ENCODE assay signal across 20 mouse cellular contexts in genomic region chr8:113891376-113891775, GRCm38 (mm10). TPM values are rescaled to one million over a fixed set of nuclear protein-coding genes. Genes with fewer than 3 reads are reported as not detected.
A peak's percentile ranks its signal among the peaks of the same experiment; 100 is the strongest.
DNase-seq lines count a peak whose midpoint lies in the region; ATAC-seq lines count a peak whose summit lies in the region.
"Had no signal": no experiment of that assay in that cellular context is flagged by ENCODE, and none has a peak within 500 bp of the region (broad histone marks: within the 10 kb centered on the region; RNA-seq: fewer than 3 reads in every experiment).

No protein-coding gene starts in this region.

- no peaks in the 10 kb centered on the region for H3K9me3 ChIP-seq in heart, embryonic 12.5 days (replicated peaks)
- no peaks in the 10 kb centered on the region for H3K9me3 ChIP-seq in heart, embryonic 14.5 days (ENCODE audit: control insufficient read depth, low read length)
- no peaks in the 10 kb centered on the region for H3K9me3 ChIP-seq in kidney, embryonic 14.5 days (ENCODE audit: control insufficient read depth, low read length)
- H3K9me3 ChIP-seq: embryonic facial prominence, embryonic 13.5 days; forebrain, embryonic 12.5 days; heart, embryonic 15.5 days; hindbrain, embryonic 15.5 days had no signal

- ATAC-seq in heart, embryonic 12.5 days (ENCODE audit: insufficient number of reproducible peaks, low FRiP score): no peak
- ATAC-seq in heart, embryonic 14.5 days (ENCODE audit: insufficient number of reproducible peaks, insufficient read depth, low FRiP score, low read depth): peak; percentile 47; the same call in 1 of the 2 replicates
- no peak for ATAC-seq in kidney, embryonic 14.5 days (ENCODE audit: low FRiP score, low TSS enrichment)
- ATAC-seq: forebrain, embryonic 16.5 days; intestine, embryonic 16.5 days had no signal

- H3K27ac ChIP-seq in heart, embryonic 12.5 days (ENCODE audit: poor library complexity, severe bottlenecking): no peak overlapping the region
- H3K27ac ChIP-seq in heart, embryonic 14.5 days (replicated peaks in 1 of 2; ENCODE audit: control insufficient read depth in 1 of 2, insufficient read depth in 1 of 2, low read depth in 2 of 2, low read length in 2 of 2): no peak overlapping the region
- H3K27ac ChIP-seq in kidney, embryonic 14.5 days (ENCODE audit: low read depth, low read length): no peak overlapping the region
- H3K27ac ChIP-seq: embryonic facial prominence, embryonic 13.5 days; forebrain, embryonic 12.5 days; heart, embryonic 15.5 days; hindbrain, embryonic 10.5 days; hindbrain, embryonic 15.5 days had no signal

- no peaks in the 10 kb centered on the region for H3K27me3 ChIP-seq in heart, embryonic 12.5 days (replicated peaks)
- no peaks in the 10 kb centered on the region for H3K27me3 ChIP-seq in heart, embryonic 14.5 days (ENCODE audit: control insufficient read depth, insufficient read depth, low read length)
- no peaks in the 10 kb centered on the region for H3K27me3 ChIP-seq in kidney, embryonic 14.5 days (ENCODE audit: control insufficient read depth, insufficient read depth, low read length)
- H3K27me3 ChIP-seq: embryonic facial prominence, embryonic 13.5 days; forebrain, embryonic 12.5 days; heart, embryonic 15.5 days; hindbrain, embryonic 15.5 days had no signal

- no peaks in the 10 kb centered on the region for H3K4me1 ChIP-seq in heart, embryonic 12.5 days (replicated peaks)
- no peaks in the 10 kb centered on the region for H3K4me1 ChIP-seq in heart, embryonic 14.5 days (ENCODE audit: control insufficient read depth in 2 of 2, insufficient read depth in 2 of 2, low read length in 2 of 2)
- no peaks in the 10 kb centered on the region for H3K4me1 ChIP-seq in kidney, embryonic 14.5 days (ENCODE audit: control insufficient read depth, insufficient read depth, low read length)
- H3K4me1 ChIP-seq: embryonic facial prominence, embryonic 13.5 days; forebrain, embryonic 12.5 days; heart, embryonic 15.5 days; hindbrain, embryonic 10.5 days; hindbrain, embryonic 15.5 days had no signal

- H3K36me3 ChIP-seq in heart, embryonic 12.5 days: no peaks in the 10 kb centered on the region
- no peaks in the 10 kb centered on the region for H3K36me3 ChIP-seq in heart, embryonic 14.5 days (ENCODE audit: control insufficient read depth, insufficient read depth, low read length)
- no peaks in the 10 kb centered on the region for H3K36me3 ChIP-seq in kidney, embryonic 14.5 days (ENCODE audit: control insufficient read depth, insufficient read depth, low read length)
- H3K36me3 ChIP-seq: embryonic facial prominence, embryonic 13.5 days; forebrain, embryonic 12.5 days; heart, embryonic 15.5 days; hindbrain, embryonic 10.5 days; hindbrain, embryonic 15.5 days had no signal

- peak; percentile 13 to 64 for DNase-seq in heart, adult 9 months (ENCODE audit: low spot score in 2 of 2)
- DNase-seq in heart, postnatal 4 days: peak; percentile 9
- DNase-seq in yolk sac, embryonic 10.5 days (ENCODE audit: low spot score): no peak
- DNase-seq: adrenal gland, postnatal 14 days; cerebellum, adult 18-20 months; cerebellum, adult 9-11 months; cerebellum, postnatal 36 days; gastrocnemius, postnatal 10 days; kidney, adult 2 months had no signal

- H3K9ac ChIP-seq in heart, embryonic 12.5 days: no peak overlapping the region
- H3K9ac ChIP-seq in heart, embryonic 14.5 days (ENCODE audit: low read length): no peak overlapping the region
- no peak overlapping the region for H3K9ac ChIP-seq in kidney, embryonic 14.5 days (ENCODE audit: low read depth, low read length)
- H3K9ac ChIP-seq: embryonic facial prominence, embryonic 13.5 days; forebrain, embryonic 12.5 days; heart, embryonic 15.5 days; hindbrain, embryonic 15.5 days had no signal

- 41% methylated on average over 3 of the region's 3 CpGs for WGBS in heart, embryonic 12.5 days
- WGBS in heart, embryonic 14.5 days: 51% methylated on average over 3 of the region's 3 CpGs
- WGBS in kidney, embryonic 14.5 days: 61% methylated on average over 3 of the region's 3 CpGs

- no peak overlapping the region for H3K4me2 ChIP-seq in heart, embryonic 12.5 days
- no peak overlapping the region for H3K4me2 ChIP-seq in heart, embryonic 14.5 days (ENCODE audit: low read length)
- no peak overlapping the region for H3K4me2 ChIP-seq in kidney, embryonic 14.5 days (replicated peaks; ENCODE audit: low read depth, low read length)
- H3K4me2 ChIP-seq: embryonic facial prominence, embryonic 13.5 days; forebrain, embryonic 12.5 days; heart, embryonic 15.5 days; hindbrain, embryonic 15.5 days had no signal

- no peak overlapping the region for H3K4me3 ChIP-seq in heart, embryonic 12.5 days
- no peak overlapping the region for H3K4me3 ChIP-seq in heart, embryonic 14.5 days (ENCODE audit: control insufficient read depth in 1 of 2, insufficient read depth in 1 of 2, low read depth in 1 of 2, low read length in 2 of 2)
- no peak overlapping the region for H3K4me3 ChIP-seq in kidney, embryonic 14.5 days (ENCODE audit: low read length)
- H3K4me3 ChIP-seq: embryonic facial prominence, embryonic 13.5 days; forebrain, embryonic 12.5 days; heart, embryonic 15.5 days; hindbrain, embryonic 10.5 days; hindbrain, embryonic 15.5 days had no signal

RNA-seq across cellular contexts. Expression of gene Adamts18, which starts 42.8 kb away (rescaled TPM):
- polyA plus RNA-seq in heart, embryonic 12.5 days (2016; fragmentation: Nextera tagmentation; extraction: Ambion mirVana): 0.50 and 0.89 TPM in 2 replicates
- 0.11 and 0.42 TPM in 2 replicates for polyA plus RNA-seq in heart, embryonic 14.5 days (2014; fragmentation: Nextera tagmentation; extraction: Ambion mirVana)
- under 1 TPM; 0.12 to 0.20 TPM for total RNA-seq in heart, postnatal 4 days (2021)
- 3.1 and 3.5 TPM in 2 replicates for polyA plus RNA-seq in kidney, embryonic 14.5 days (2014; fragmentation: Nextera tagmentation; extraction: Ambion mirVana)
- total RNA-seq: ES-E14 had no signal
- polyA plus RNA-seq: kidney, adult 2 months had no signal
